Mouse (Mus musculus) fat pad, adult 2 months (tissue): ENCODE results near the gene Gpn1.

Source experiments
- DNase-seq: peaks from one replicate; pipeline ENCODE4 v3.0.0-alpha.2; 2011; ENCODE audit warnings: low read depth, low spot score; ENCODE audit errors: extremely low read depth

The Gpn1 gene

DNA sequence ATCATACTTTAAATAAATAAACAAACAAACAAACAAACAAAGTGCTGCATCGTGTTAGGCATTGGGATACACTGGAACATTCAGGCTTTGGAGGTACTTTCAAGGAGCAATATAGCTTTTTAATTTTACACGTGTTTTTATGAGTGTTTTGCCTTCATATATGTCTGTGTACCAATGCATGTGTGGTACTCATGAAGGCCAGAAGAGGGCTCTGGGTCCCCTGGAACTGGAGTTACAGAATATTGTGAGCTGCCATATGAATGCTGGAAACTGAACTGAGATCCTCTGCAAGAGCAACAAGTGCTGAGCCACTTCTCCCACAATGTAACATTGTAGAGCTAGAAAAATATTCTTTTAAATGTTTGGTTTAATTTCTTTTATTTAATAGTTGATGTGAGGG, 40.7 kb downstream of the Gpn1 start:
- no peak for DNase-seq

DNA sequence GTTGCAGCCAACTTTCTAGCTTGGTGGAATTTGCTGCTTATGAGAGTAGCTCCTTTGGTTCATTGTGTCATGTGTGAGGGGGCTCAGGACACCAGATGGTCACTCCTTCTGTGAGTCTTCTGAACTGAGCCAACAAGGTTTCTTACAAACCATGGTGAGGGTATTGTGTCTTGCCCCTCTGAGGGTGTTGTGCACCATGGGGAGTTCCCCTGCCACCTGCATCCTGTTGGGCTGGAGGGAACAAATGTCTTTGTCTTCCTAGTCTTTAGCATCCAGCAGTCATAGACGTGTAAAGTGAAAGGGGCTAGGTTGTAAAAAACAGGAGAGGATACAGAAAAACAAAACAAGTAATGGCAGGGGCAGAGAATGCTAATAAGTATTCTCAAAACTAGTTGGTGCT, 64.9 kb downstream of the Gpn1 start:
- no peak for DNase-seq

DNA sequence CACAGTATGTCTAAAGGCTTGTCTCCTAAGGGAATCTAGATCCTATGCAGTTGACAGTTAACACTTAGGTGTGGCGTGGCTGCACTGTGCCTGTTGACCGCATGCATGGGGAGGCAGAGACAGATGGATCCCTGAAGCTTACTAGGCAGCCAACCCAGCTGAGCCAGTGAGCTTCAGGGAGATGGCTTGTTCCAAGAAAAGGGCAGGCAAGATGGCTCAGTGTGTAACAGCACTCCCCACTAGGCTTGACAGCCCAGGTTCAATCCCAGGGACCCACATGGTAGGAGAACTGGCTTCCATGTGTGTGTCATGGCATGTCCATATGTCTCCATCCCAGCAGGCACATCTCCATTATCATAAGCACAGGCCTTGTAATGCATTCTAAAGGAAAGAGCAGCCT, 65.8 kb downstream of the Gpn1 start:
- no peak for DNase-seq

DNA sequence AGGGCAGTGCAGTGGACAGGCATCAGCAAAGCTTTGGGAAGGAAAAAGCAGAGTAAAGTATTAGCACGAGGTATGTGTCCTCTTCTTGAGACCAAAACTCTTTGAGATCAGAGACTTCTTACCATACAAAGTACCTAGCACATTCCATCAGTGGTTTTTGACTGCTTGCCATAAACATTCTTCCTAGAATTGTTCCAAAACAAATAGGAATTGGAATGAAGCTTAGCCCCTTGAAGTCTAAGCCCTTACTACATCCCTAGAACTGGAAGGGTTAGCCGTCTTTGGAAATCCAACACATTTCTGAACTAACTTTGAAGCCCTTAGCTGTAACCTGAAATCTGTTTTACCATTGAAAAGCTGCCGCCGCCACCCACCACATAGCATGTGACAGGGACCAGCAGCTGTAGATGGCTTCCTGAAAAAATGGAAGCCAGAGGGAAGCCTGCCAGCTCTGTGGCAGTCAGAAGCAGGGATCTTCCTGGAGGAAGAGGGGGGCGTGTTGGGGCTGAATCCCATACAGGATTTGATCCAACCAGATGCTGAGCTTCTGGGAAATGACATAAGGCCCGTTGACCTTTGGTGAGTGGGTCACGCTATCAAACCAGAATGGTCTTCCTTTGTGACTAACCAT, 67.6 kb downstream of the Gpn1 start:
- DNase-seq = no peak
